Mouse (Mus musculus): ENCODE measurements around the gene Smarcal1.

DNA sequence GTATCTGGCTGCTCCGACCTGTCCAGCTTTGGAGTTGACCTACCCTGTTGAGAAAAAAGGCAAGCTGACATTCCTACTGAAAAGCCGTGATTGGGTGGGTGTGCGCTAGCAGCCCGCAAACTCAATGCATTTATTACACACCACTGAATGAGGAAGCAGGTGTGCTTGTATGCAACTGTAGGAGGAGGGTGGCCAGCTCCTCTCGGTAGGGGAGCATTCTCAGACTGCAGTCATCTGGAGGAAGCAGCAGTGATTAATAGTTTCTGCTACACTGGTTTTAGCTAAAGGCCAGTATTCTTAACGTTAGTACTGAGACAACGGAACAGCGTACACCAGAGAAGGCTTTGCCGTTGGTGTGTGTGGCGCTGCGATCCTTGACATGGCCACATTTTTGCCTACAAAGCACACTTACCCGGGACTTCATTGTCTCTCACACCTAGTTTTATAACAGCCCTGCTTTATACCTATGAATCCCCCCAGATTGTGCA is 23.2 kb downstream of the Smarcal1 start:
- TF ChIP-seq CTCF (IDR thresholded peaks at IDR 0.05; ENCODE audit: low read depth) (no peak), EP300 (optimal IDR thresholded peaks at IDR 0.05) (no peak)

All from stomach, postnatal 0 days (tissue).